Mouse (Mus musculus): ENCODE data around the gene Rbfox1. TPM values are rescaled to one million over a fixed set of nuclear protein-coding genes. Genes with fewer than 3 reads are reported as not detected.

Rbfox1 gene
- polyA plus RNA-seq, 1 experiment: 1.4 TPM

GRCm38 (mm10) chr16:6648753-6649152 is 763.6 kb downstream of the Rbfox1 start:
- H3K27ac ChIP-seq (ENCODE audit: insufficient read depth, low read length): no peak overlapping the region
- H3K4me1 ChIP-seq (ENCODE audit: control insufficient read depth, insufficient read depth, low read length): no peaks in the 10 kb centered on the region
- H3K4me3 ChIP-seq (ENCODE audit: insufficient read depth, low read length): no peak overlapping the region
- TF ChIP-seq POLR2A (IDR thresholded peaks at IDR 0.05; ENCODE audit: low read depth, low read length) (no peak), CTCF (IDR thresholded peaks at IDR 0.05; ENCODE audit: borderline replicate concordance, insufficient read depth, low read length) (no peak)

DNA sequence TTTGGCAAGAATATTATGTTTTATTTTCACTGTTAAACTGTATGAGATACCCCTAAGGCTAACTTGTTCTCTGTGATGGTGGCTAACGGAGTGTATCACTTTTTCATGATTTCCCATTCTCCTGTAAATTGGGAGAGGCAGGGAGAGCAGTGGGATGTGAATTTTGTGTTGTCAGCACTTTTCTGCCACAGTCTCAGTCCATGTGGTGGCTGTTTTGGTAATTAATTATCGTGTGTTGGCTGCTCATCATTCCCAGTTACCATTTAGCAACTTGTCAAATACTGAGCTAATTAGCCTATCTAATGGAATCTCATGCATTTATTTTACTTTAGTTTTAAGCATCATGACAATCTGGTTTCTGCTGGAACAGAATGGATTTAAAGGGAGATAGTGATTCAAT is 773.4 kb downstream of the Rbfox1 start:
- Histone ChIP-seq H3K27ac (ENCODE audit: insufficient read depth, low read length) (no peak overlapping the region), H3K4me1 (ENCODE audit: control insufficient read depth, insufficient read depth, low read length) (no peaks in the 10 kb centered on the region), H3K4me3 (ENCODE audit: insufficient read depth, low read length) (no peak overlapping the region)
- no peak for TF ChIP-seq POLR2A (IDR thresholded peaks at IDR 0.05; ENCODE audit: low read depth, low read length)
- no peak for TF ChIP-seq CTCF (IDR thresholded peaks at IDR 0.05; ENCODE audit: borderline replicate concordance, insufficient read depth, low read length)

- TF ChIP-seq CTCF (IDR thresholded peaks at IDR 0.05; ENCODE audit: borderline replicate concordance, insufficient read depth, low read length) (no peak), POLR2A (IDR thresholded peaks at IDR 0.05; ENCODE audit: low read depth, low read length) (no peak)
- no peak overlapping the region for H3K4me3 ChIP-seq (ENCODE audit: insufficient read depth, low read length)
- H3K4me1 ChIP-seq (ENCODE audit: control insufficient read depth, insufficient read depth, low read length): no peaks in the 10 kb centered on the region
- H3K27ac ChIP-seq (ENCODE audit: insufficient read depth, low read length): no peak overlapping the region
These were observed 801.1 kb downstream of the Rbfox1 start for GRCm38 (mm10) chr16:6686076-6686757.

DNA sequence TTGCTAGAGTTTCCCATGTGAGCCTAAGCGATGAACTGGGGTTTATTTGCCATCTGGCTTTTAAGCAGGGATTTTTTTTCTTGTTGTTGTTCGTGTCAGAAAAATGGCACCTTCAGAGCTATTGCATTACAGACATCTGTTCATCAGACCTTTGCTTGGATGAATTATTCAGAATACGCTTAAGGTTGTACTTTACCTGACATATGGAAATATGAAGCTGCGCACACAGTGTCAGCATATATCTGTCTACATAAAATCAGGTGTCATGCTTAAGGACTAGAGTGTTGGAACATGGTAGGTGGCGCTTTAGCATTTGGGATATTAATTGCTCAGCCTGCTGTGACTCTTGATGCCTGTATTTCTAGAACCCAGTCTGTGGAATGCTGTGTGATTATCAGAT is 819.7 kb downstream of the Rbfox1 start:
- no peak overlapping the region for H3K4me3 ChIP-seq (ENCODE audit: insufficient read depth, low read length)
- TF ChIP-seq CTCF (IDR thresholded peaks at IDR 0.05; ENCODE audit: borderline replicate concordance, insufficient read depth, low read length) (no peak), POLR2A (IDR thresholded peaks at IDR 0.05; ENCODE audit: low read depth, low read length) (no peak)
- H3K4me1 ChIP-seq (ENCODE audit: control insufficient read depth, insufficient read depth, low read length): no peaks in the 10 kb centered on the region

DNA sequence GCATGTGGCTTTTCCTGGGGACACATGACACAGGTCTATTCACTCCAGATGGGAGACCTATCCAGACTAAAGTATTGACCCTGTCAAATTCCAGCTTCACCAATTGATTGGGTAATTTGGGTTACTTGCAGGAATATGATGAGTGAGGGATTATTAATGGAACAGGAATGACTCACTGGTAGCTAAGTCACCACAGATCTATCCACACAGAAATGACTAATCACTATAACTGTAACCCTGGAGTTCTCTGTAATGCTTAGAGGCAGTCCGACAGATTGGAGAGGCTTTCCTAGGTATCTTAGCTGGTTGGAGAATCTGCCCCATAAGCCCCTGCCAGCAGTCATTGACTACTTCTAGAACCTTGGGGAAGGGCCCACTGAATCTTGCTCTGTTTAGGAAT is 827.2 kb downstream of the Rbfox1 start:
- H3K27ac ChIP-seq (ENCODE audit: insufficient read depth, low read length): no peak overlapping the region
- no peak overlapping the region for H3K4me3 ChIP-seq (ENCODE audit: insufficient read depth, low read length)
- H3K4me1 ChIP-seq (ENCODE audit: control insufficient read depth, insufficient read depth, low read length): no peaks in the 10 kb centered on the region
- no peak for TF ChIP-seq CTCF (IDR thresholded peaks at IDR 0.05; ENCODE audit: borderline replicate concordance, insufficient read depth, low read length)
- no peak for TF ChIP-seq POLR2A (IDR thresholded peaks at IDR 0.05; ENCODE audit: low read depth, low read length)

More for the DNA sequence above, 819.7 kb downstream of the Rbfox1 start:
- no peak overlapping the region for H3K27ac ChIP-seq (ENCODE audit: insufficient read depth, low read length)

DNA sequence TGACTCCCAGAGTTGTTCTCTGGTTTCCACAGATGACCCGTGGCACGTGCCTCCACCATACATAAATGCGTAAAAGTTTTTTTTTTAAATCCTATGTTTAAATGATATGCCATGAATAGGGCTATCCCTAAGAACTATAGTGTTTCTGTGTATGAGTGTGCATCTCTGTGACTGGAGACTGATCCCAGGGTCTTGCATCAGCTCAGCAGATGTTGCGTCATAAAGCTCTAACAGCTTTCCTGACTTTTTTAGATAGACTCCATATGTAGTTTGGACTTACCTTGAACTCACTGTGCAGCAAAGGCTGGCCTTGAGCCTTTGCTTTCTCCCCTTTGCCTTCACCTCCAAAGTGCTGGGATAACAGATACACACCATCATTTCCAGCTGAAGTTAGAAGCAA is 830.1 kb downstream of the Rbfox1 start:
- no peaks in the 10 kb centered on the region for H3K4me1 ChIP-seq (ENCODE audit: control insufficient read depth, insufficient read depth, low read length)
- no peak for TF ChIP-seq POLR2A (IDR thresholded peaks at IDR 0.05; ENCODE audit: low read depth, low read length)
- no peak for TF ChIP-seq CTCF (IDR thresholded peaks at IDR 0.05; ENCODE audit: borderline replicate concordance, insufficient read depth, low read length)
- no peak overlapping the region for H3K27ac ChIP-seq (ENCODE audit: insufficient read depth, low read length)
- no peak overlapping the region for H3K4me3 ChIP-seq (ENCODE audit: insufficient read depth, low read length)

GRCm38 (mm10) chr16:6716214-6716911 is 831.2 kb downstream of the Rbfox1 start:
- TF ChIP-seq CTCF (IDR thresholded peaks at IDR 0.05; ENCODE audit: borderline replicate concordance, insufficient read depth, low read length) (no peak), POLR2A (IDR thresholded peaks at IDR 0.05; ENCODE audit: low read depth, low read length) (no peak)
- Histone ChIP-seq H3K27ac (ENCODE audit: insufficient read depth, low read length) (0 out of 2 replicates have a peak overlapping the region, but pooled peaks have one; percentile 24), H3K4me3 (ENCODE audit: insufficient read depth, low read length) (no peak overlapping the region), H3K4me1 (ENCODE audit: control insufficient read depth, insufficient read depth, low read length) (no peaks in the 10 kb centered on the region)

DNA sequence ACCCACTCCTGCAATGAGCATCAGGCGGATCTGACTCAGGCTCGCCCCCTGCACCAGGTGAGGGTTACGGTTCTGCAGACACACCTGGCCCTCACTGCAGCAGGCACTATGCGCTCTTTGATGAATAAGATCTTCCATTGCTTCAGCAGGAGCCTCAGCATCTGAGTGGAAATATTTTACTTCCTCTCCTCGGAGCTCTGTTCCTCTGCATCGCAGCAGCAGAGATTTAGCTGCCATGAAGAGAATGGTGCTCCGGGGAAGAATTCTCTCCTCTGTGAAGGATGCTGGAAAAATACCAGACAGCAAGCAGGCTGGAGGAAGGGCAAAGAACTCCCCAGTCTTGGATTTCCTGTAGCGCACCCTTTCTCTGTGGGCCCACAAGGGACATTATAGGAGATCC is 833.9 kb downstream of the Rbfox1 start:
- TF ChIP-seq CTCF (IDR thresholded peaks at IDR 0.05; ENCODE audit: borderline replicate concordance, insufficient read depth, low read length) (no peak), POLR2A (IDR thresholded peaks at IDR 0.05; ENCODE audit: low read depth, low read length) (no peak)
- Histone ChIP-seq H3K27ac (ENCODE audit: insufficient read depth, low read length) (no peak overlapping the region), H3K4me1 (ENCODE audit: control insufficient read depth, insufficient read depth, low read length) (no peaks in the 10 kb centered on the region), H3K4me3 (ENCODE audit: insufficient read depth, low read length) (no peak overlapping the region)

DNA sequence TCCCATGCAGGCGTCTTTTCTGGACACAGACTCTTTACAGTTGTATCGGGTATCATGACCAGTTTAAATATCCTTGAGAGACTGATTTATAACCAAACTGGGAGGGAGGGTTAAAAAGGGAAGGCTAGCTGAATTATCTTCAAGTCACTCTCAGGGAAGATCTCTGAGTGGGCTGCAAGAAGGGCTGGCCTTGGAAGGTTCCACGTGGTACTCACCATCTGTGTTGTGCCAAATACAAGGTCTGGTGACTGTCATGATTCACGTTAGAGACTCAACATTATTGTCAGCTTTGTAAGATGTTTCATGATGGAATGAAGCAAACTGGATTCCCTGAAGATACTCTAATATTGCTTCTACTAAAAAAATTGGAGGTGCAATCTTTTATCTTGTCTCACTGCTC is 847.5 kb downstream of the Rbfox1 start:
- TF ChIP-seq CTCF (IDR thresholded peaks at IDR 0.05; ENCODE audit: borderline replicate concordance, insufficient read depth, low read length) (no peak), POLR2A (IDR thresholded peaks at IDR 0.05; ENCODE audit: low read depth, low read length) (no peak)
- no peak overlapping the region for H3K4me3 ChIP-seq (ENCODE audit: insufficient read depth, low read length)
- no peaks in the 10 kb centered on the region; the same call in 1 of the 2 replicates for H3K4me1 ChIP-seq (ENCODE audit: control insufficient read depth, insufficient read depth, low read length)
- no peak overlapping the region for H3K27ac ChIP-seq (ENCODE audit: insufficient read depth, low read length)

DNA sequence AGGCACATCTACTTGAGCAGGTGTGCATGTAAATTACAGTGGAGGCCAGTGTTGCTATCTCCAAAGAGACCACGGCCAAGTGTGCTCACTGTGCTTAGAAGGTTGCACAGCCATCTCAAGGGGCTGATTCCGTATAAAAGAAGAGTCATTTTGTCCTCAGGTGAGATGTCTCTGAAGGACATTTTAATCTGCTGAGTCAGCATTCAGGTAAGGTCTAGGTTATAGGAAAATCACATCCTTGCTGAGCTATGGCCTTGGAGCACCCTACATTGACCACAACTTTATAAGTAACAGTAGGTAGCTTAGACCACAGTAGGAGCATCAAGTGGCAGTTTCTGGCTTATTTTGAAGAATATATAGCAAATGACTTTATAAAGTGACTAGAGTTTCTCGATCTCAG is 848.3 kb downstream of the Rbfox1 start:
- TF ChIP-seq CTCF (IDR thresholded peaks at IDR 0.05; ENCODE audit: borderline replicate concordance, insufficient read depth, low read length): no peak
- no peak for TF ChIP-seq POLR2A (IDR thresholded peaks at IDR 0.05; ENCODE audit: low read depth, low read length)
- Histone ChIP-seq H3K27ac (ENCODE audit: insufficient read depth, low read length) (no peak overlapping the region), H3K4me3 (ENCODE audit: insufficient read depth, low read length) (no peak overlapping the region), H3K4me1 (ENCODE audit: control insufficient read depth, insufficient read depth, low read length) (no peaks in the 10 kb centered on the region; the same call in 1 of the 2 replicates)
